Mouse (Mus musculus) liver, embryonic 11.5 days (tissue): ENCODE data around the gene Rab40c. TPM values are rescaled to one million over a fixed set of nuclear protein-coding genes. Genes with fewer than 3 reads are reported as not detected.
"Not testable (repeated sequence)": the region's sequence is repeated elsewhere in the genome, so short reads cannot be mapped to it uniquely, and the experiment has no call there.

ENCODE experiments used
- ATAC-seq: fragments of 200-750 bp; cut with Nextera tagmentation; replicated peaks from 2 replicates; pipeline ENCODE4 v1.8.0; 2017; ENCODE audit warnings: moderate number of reproducible peaks, mild to moderate bottlenecking, moderate TSS enrichment, moderate library complexity; ENCODE audit not compliant: low FRiP score
- DNase-seq: peaks from one replicate; pipeline ENCODE4 v3.0.0-alpha.2; 2017; ENCODE audit warnings: low spot score
- H3K27ac ChIP-seq: fragments of 300-500 bp; sonication (generic); 2 replicates; pipeline ENCODE4 v1.5.1; 2014; ENCODE audit warnings: mild to moderate bottlenecking, low read depth, low read length, control low read depth
- H3K27me3 ChIP-seq: fragments of 300-500 bp; sonication (generic); replicated peaks from 2 replicates; pipeline ENCODE4 v1.6.1; 2014; ENCODE audit warnings: low read length, mixed read lengths; ENCODE audit not compliant: control insufficient read depth, insufficient read depth
- H3K36me3 ChIP-seq: fragments of 300-500 bp; sonication (generic); 2 replicates; pipeline ENCODE4 v1.6.1; 2014; ENCODE audit warnings: mild to moderate bottlenecking, low read length, moderate library complexity, mixed read lengths; ENCODE audit not compliant: control insufficient read depth, insufficient read depth
- H3K4me1 ChIP-seq: fragments of 300-500 bp; sonication (generic); replicated peaks from 2 replicates; pipeline ENCODE4 v1.6.1; 2014; ENCODE audit warnings: low read length, mixed read lengths; ENCODE audit not compliant: control insufficient read depth, insufficient read depth
- H3K4me2 ChIP-seq: fragments of 300-500 bp; sonication (generic); 2 replicates; pipeline ENCODE4 v1.6.1; 2014; ENCODE audit warnings: mild to moderate bottlenecking, control low read depth, moderate library complexity
- H3K4me3 ChIP-seq: fragments of 300-500 bp; sonication (generic); 2 replicates; pipeline ENCODE4 v1.5.1; 2014; ENCODE audit warnings: low read depth, low read length, control low read depth
- H3K9ac ChIP-seq: fragments of 300-500 bp; sonication (generic); 2 replicates; pipeline ENCODE4 v1.6.1; 2014; ENCODE audit warnings: low read depth, low read length, control low read depth
- H3K9me3 ChIP-seq: fragments of 300-500 bp; sonication (generic); 2 replicates; pipeline ENCODE4 v1.6.1; 2016; ENCODE audit warnings: low read length, inconsistent platforms, mixed read lengths; ENCODE audit not compliant: control insufficient read depth
- WGBS: fragments of 180-500 bp; shearing (Covaris S2); extraction: QIAGEN DNeasy Blood & Tissue Kit; methylation state at CpG from one replicate; pipeline ENCODE4 v1.1.7; 2014; 5-methylcytosine and 5-hydroxymethylcytosine counted together
- polyA plus RNA-seq: library from polyadenylated mRNA; unstranded; fragments of >200 nt; fragmentation: Nextera tagmentation; extraction: Ambion mirVana; gene quantifications from 2 replicates; pipeline ENCODE4 v1.2.1, GENCODE M21; 2014

Gene Rab40c
- polyA plus RNA-seq, 1 experiment from 2014 or later = 10.7 TPM

DNA sequence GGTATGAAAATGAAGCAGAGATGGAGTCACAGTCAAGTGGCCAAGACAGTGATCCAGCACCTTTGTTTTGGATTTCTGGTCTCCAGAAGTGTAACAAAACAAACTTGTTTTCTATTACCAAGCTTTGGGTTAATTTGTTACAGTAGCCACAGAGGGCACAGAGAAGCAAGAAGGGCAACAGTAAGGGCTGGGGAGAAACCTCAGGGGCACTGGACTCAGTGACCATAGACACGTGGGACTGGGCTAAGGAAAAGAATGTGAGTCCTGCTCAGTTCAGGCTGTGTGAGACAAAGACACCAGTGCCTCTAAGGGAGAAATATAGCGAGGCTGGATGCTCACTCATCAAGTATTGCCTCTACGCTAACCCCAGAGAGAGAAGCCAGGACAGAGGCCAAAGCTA lies 46.9 kb downstream of the Rab40c start:
- DNase-seq = no peak
- no peak for ATAC-seq
- Histone ChIP-seq H3K9ac (no peak overlapping the region), H3K9me3 (no peaks in the 10 kb centered on the region), H3K4me2 (no peak overlapping the region), H3K27me3 (no peaks in the 10 kb centered on the region), H3K4me1 (peaks cover 31% of the 10 kb centered on the region), H3K27ac (no peak overlapping the region), H3K36me3 (no peaks in the 10 kb centered on the region), H3K4me3 (no peak overlapping the region)
- 83% methylated on average over 3 of the region's 3 CpGs for WGBS

DNA sequence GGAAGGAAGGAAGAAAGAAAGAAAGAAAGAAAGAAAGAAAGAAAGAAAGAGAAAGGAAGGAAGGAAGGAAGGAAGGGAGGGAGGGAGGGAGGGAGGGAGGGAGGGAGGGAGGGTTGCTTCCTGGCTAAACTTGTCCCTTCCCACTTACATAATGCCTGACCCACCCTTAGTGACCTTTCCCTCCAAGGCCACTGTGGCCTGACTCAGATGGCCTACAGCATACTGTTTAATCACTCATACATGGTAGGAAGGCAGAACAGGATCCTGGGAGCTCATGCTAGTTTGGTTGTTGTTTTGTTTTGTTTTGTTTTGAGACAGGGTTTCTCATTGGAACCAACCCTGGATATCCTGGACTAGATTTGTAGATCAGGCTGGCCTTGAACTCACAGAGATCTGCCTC lies 48.0 kb downstream of the Rab40c start:
- H3K36me3 ChIP-seq, H3K4me2 ChIP-seq, H3K4me3 ChIP-seq, H3K27me3 ChIP-seq, H3K27ac ChIP-seq, H3K9ac ChIP-seq, DNase-seq, H3K9me3 ChIP-seq, ATAC-seq: not testable (repeated sequence)
- H3K4me1 ChIP-seq = peaks cover 28% of the 10 kb centered on the region

DNA sequence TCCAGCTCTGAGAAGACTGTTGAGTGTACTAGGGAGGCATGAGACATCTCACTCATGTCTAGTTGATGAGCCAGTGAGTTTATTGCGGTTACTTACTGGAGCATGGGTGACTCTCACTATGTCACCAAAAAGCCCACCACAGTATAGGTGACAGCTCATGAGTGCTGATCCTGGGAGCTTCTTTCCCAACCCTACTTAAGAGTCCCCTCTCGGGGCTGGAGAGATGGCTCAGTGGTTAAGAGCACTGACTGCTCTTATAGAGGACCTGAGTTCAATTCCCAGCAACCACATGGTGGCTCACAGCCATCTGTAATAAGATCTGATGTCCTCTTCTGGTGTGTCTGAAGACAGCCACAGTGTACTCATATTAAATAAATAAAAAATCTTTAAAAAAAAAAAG lies 49.6 kb downstream of the Rab40c start:
- ATAC-seq (no peak), DNase-seq (no peak)
- Histone ChIP-seq H3K4me3 (no peak overlapping the region), H3K4me2 (no peak overlapping the region), H3K9ac (no peak overlapping the region), H3K27me3 (no peaks in the 10 kb centered on the region), H3K36me3 (peaks cover 4% of the 10 kb centered on the region; the same call in 1 of the 2 replicates), H3K27ac (no peak overlapping the region), H3K9me3 (no peaks in the 10 kb centered on the region), H3K4me1 (peaks cover 20% of the 10 kb centered on the region)
- 84% methylated on average over 2 of the region's 2 CpGs for WGBS

DNA sequence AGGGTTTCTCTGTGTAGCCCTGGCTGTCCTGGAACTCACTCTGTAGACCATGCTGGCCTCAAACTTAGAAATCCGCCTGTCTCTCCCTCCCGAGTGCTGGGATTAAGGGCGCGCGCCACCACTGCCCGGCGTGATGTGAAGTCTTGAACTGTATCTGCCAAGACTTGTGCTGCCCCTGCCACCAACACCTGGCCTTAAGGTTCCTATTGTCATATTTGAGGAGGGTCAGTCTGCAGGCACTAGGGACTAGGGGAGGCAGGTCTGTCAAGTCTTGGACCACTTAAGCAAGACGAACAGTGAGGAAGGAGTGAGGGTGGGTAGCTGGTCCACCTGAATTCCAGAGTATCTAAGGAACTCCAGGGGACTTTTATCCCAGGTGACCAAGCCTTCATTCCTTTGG lies 50.0 kb downstream of the Rab40c start:
- 85% methylated on average over 8 of the region's 8 CpGs for WGBS
- no peak for ATAC-seq
- no peak for DNase-seq

DNA sequence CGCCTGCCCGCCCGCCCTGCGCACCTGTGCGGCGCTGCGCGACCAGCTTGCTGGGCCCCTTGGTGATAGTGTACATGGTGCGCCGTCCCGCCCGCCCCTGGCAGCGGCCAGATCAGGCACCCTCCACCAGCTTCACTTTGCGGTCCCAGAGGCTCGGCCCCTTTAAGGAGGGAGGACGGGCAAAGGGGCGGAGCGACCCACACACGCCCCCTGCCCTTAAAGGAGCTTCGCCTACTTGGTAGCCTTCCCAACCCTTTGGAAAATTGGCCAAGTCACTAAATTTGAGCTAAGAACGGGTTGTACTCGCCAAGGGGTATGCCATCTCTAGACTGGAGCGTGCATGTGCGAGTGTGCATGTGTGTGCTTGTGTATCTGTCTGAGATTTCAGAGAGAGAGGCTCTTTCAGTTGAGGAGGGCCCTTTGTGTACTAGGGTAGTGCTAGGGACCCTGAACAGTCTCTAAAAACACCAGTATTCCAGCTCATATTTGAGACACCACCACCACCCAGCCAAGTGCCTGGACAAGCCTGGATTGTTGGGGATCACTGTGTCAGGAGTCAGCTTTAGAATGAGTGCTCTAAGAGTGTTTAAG lies 50.8 kb downstream of the Rab40c start, which contains the start of gene Mcrip2:
Gene Mcrip2 (minus strand): TSS at position 164 of the 591 bp plus-strand sequence.
- H3K9ac ChIP-seq = peak within 1 kb of the TSS; percentile 82
- no peaks in the 10 kb centered on the region for H3K27me3 ChIP-seq
- H3K36me3 ChIP-seq = peaks cover 7% of the 10 kb centered on the region; the same call in 1 of the 2 replicates
- peak within 1 kb of the TSS; percentile 86 for H3K4me3 ChIP-seq
- ATAC-seq (peak; percentile 83), DNase-seq (peak; percentile 84)
- peak within 1 kb of the TSS; percentile 70 for H3K27ac ChIP-seq
- peak within 1 kb of the TSS; percentile 93 for H3K4me2 ChIP-seq
- H3K4me1 ChIP-seq = peaks cover 14% of the 10 kb centered on the region
- WGBS = under 1% methylated on average over 24 of the region's 24 CpGs
- no peaks in the 10 kb centered on the region for H3K9me3 ChIP-seq

More for the DNA sequence above, 50.0 kb downstream of the Rab40c start:
- Histone ChIP-seq H3K9me3 (no peaks in the 10 kb centered on the region), H3K4me3 (no peak overlapping the region), H3K27ac (no peak overlapping the region), H3K4me2 (no peak overlapping the region; the same call in 1 of the 2 replicates), H3K27me3 (no peaks in the 10 kb centered on the region), H3K4me1 (peaks cover 20% of the 10 kb centered on the region), H3K36me3 (peaks cover 4% of the 10 kb centered on the region; the same call in 1 of the 2 replicates), H3K9ac (no peak overlapping the region)

DNA sequence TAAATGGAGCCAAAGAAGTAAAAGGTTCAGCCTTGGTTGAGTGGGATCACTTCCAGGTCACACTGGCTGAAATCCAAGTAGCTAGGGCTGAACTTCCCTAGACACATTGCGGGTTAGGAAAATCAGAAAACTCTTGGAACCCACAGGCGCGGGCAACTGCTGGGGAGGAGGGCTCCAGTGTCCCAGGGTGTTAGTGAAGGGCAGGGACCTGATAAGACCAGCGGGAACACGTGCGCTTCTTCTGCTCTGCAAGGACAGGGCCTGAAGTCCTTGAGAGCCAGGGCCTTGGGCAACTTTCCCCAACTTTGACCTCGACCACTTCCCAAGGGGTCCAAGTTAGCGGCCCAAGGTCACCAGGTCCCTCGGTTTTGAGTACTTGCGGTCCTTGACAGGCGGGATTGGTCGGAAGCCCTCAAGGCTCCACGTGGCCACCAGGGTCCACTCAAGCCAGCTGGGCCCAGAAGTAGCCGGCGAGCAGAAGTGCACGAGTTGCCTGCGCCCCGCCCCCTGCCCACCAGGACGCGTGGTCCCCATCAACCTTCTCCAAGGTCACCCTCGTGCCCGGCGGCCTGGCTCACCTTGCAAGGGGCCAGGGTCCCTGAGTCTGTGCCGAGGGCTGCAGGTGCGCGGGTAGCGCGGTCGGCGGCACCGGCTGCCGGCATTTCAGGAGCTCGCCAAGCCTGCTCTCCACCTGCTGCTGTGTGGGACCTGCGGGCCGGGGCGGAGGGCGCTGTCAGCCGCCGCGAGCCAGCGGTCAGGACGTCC lies 51.5 kb downstream of the Rab40c start:
- peak overlapping the region; percentile 82 for H3K9ac ChIP-seq
- under 1% methylated on average over 42 of the region's 42 CpGs for WGBS

DNA sequence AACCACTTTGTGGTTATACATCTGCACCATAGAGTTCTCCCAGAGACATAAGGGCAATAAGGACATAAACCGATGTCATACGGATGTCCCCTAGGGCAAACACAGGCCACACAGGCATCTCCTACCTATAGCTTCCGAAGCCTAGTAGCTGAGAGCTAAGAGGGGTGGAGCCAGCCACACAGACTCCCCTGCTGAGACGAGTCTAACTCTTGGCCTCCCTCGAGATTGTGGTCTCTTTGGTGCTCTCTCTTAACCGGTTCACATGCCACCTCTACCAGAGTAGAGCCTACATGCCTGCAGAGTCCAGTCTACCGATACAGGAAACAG lies 52.1 kb downstream of the Rab40c start:
- Histone ChIP-seq H3K27me3 (no peaks in the 10 kb centered on the region), H3K27ac (peak overlapping the region; percentile 70), H3K9ac (peak overlapping the region; percentile 82), H3K9me3 (no peaks in the 10 kb centered on the region), H3K4me2 (peak overlapping the region; percentile 93), H3K4me1 (peaks cover 15% of the 10 kb centered on the region), H3K4me3 (peak overlapping the region; percentile 86), H3K36me3 (peaks cover 9% of the 10 kb centered on the region; the same call in 1 of the 2 replicates)
- DNase-seq = no peak
- 10% methylated on average over 7 of the region's 7 CpGs for WGBS
- peak; percentile 64 for ATAC-seq

More for the DNA sequence above, 51.5 kb downstream of the Rab40c start:
- Histone ChIP-seq H3K4me2 (peak overlapping the region; percentile 93), H3K27ac (peak overlapping the region; percentile 70), H3K9me3 (no peaks in the 10 kb centered on the region), H3K36me3 (peaks cover 8% of the 10 kb centered on the region; the same call in 1 of the 2 replicates), H3K4me3 (peak overlapping the region; percentile 86), H3K4me1 (peaks cover 14% of the 10 kb centered on the region), H3K27me3 (no peaks in the 10 kb centered on the region)
- DNase-seq (peak; percentile 73), ATAC-seq (peak; percentile 68)

DNA sequence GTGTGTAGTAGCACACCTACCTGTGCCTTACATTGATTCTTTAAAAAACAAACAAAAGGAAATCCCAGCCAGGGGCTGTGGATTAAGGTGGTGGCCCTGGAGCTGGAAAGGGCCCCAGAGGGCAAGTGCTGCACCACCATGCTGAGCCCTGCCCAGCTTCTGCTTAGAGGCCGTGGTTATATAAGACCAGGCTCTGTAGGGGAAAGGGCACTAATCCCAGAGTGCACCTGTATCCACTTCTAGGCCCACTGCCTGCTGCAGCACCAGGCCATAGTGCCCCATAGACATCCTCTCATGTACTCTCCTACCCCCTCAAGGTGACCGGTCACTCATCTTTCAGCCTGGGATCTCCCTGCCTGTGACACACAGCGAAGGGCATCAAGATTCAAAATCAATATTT lies 53.4 kb downstream of the Rab40c start:
- H3K4me2 ChIP-seq = peak overlapping the region; percentile 9; the same call in 1 of the 2 replicates
- H3K9ac ChIP-seq = no peak overlapping the region
- DNase-seq (no peak), ATAC-seq (no peak)
- no peak overlapping the region for H3K27ac ChIP-seq
- H3K4me1 ChIP-seq = peaks cover 24% of the 10 kb centered on the region
- 95% methylated on average over 3 of the region's 3 CpGs for WGBS
- no peak overlapping the region; the same call in 1 of the 2 replicates for H3K4me3 ChIP-seq
- H3K27me3 ChIP-seq = no peaks in the 10 kb centered on the region
- peaks cover 9% of the 10 kb centered on the region; the same call in 1 of the 2 replicates for H3K36me3 ChIP-seq
- no peaks in the 10 kb centered on the region for H3K9me3 ChIP-seq
